Mouse (Mus musculus): ENCODE data around the gene Sec14l1.

DNA sequence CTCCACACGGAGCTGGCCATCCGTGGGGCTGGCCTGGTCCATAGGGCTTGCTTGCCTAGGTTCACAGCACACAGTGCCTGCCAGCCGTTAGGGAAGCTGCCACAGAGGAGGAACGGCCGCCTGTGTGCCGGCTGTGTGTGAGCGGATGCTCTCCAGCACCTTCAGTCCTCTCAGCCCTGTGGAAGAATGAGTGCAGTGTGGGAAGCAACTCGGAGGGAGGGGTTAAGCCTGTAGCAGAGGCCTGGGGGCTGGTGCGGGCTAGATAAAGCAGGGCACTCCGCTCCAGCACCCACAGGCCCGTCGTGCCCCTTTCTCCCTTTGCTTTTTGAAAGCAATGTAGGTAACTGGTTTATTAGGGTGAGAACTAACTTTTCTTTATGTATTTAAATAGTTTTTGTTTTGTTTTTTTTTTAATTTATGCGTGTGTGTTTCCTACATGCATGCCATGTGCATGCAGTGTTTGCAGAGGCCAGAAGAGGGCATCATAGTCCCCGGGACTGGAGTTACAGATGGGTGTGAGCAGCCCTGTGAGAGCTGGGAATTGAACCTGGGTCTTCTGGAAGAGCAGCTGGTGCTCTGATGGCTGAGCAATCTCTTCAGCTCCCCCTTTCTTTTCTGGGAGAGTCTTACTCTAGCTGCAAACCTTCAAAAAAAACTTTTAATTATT lies 30.6 kb downstream of the Sec14l1 start:
- TF ChIP-seq CTCF (IDR thresholded peaks at IDR 0.05; ENCODE audit: insufficient read depth, low read length) (peak; percentile 46), POLR2A (IDR thresholded peaks at IDR 0.05; ENCODE audit: borderline replicate concordance, extremely low read depth, low read depth, low read length) (no peak)

All from lung, adult 2 months (tissue).